Mouse (Mus musculus) E14TG2a.4 (cell line): ENCODE data around the gene Gpr157.

Source experiments
- H3K27me3 ChIP-seq: 2 replicates; pipeline ENCODE4 v1.6.1; 2014; ENCODE audit warnings: low read length, control low read depth; ENCODE audit not compliant: insufficient read depth
- H3K36me3 ChIP-seq: 2 replicates; pipeline ENCODE4 v1.6.1; 2014; ENCODE audit warnings: low read length, control low read depth; ENCODE audit not compliant: insufficient read depth
- H3K4me1 ChIP-seq: replicated peaks from 2 replicates; pipeline ENCODE4 v1.6.1; 2014; ENCODE audit warnings: low read depth, low read length, control low read depth
- H3K4me3 ChIP-seq: replicated peaks from 2 replicates; pipeline ENCODE4 v1.5.1; 2014; ENCODE audit warnings: mild to moderate bottlenecking, low read length
- H3K9me3 ChIP-seq: 2 replicates; pipeline ENCODE4 v1.6.1; 2014; ENCODE audit warnings: low read length, control low read depth
- CTCF ChIP-seq: conservative IDR thresholded peaks from 2 replicates; pipeline ENCODE4 v1.5.1; 2014; ENCODE audit warnings: low read length
- NANOG ChIP-seq: IDR thresholded peaks from 2 replicates; pipeline ENCODE4 v1.6.1; 2014; ENCODE audit warnings: borderline replicate concordance, low read length, mixed read lengths
- POU5F1 ChIP-seq: IDR thresholded peaks from 2 replicates; pipeline ENCODE4 v1.6.1; 2014; ENCODE audit warnings: low read length, borderline replicate concordance

The Gpr157 gene

DNA sequence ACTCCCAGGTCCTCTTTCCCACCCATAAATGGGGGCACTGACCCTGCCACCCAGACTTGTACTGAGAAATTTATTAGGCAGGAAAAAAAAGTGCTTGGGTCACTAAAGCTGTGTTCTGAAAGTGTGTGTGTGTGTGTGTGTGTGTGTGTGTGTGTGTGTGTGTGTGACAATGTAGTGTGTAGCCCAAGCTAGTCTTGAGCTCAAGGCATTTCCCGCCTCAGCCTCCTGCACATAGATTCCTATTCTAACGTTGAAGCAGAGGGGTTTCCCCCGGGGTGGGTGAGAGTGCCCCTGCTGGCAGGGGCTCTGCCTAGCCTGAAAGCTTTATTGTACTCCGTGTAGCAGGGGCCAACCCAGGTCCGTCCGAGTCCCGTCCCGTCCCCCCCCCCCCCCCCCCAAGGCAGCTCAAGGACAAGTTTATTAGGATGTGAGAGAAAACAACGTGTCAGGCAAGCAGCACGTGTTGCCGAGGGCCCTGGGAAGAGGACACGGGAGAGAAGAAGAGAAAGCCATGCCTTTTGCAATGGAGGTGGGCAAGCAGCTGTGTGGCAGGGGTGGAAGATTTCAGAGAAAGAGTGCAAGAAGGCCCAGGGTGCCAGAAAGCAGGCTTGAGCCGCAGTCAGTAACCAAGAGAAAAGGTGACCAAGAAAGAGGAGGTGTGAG lies 37.5 kb upstream of the Gpr157 start:
- H3K4me1 ChIP-seq = peaks cover 58% of the 10 kb centered on the region
- H3K4me3 ChIP-seq = peak overlapping the region; percentile 86
- H3K9me3 ChIP-seq = no peaks in the 10 kb centered on the region
- peaks cover 62% of the 10 kb centered on the region for H3K36me3 ChIP-seq
- no peak for TF ChIP-seq NANOG
- TF ChIP-seq CTCF = peak; percentile 17; the same call in 1 of the 2 replicates
- peaks cover 44% of the 10 kb centered on the region for H3K27me3 ChIP-seq

- H3K9me3 ChIP-seq = no peaks in the 10 kb centered on the region
- TF ChIP-seq CTCF = no peak
- no peak for TF ChIP-seq NANOG
- no peak for TF ChIP-seq POU5F1
- H3K4me3 ChIP-seq = peak overlapping the region; percentile 86
- H3K36me3 ChIP-seq = peaks cover 64% of the 10 kb centered on the region
- H3K27me3 ChIP-seq = peaks cover 27% of the 10 kb centered on the region
- H3K4me1 ChIP-seq = peaks cover 69% of the 10 kb centered on the region
Observed at GRCm38 (mm10) chr4:150051514-150051913, 35.7 kb upstream of the Gpr157 start.

DNA sequence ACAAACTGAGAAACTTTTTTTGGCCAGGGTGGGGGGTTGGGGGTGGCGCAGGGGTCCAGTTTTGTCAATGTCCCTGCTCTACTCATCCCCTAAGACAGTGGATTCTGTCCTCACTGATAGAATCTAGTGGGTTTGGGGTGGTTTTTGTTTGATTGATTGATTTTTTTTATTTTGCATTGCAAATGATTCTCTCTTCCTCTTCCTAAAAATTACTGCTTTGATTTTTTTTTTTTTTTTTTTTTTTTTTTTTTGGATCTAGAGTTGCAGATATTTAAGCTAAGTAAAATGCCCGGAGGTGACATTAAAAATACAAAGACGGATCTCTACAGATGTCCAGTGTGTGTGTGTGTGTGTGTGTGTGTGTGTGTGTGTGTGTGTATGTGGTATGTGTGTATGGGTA lies 34.8 kb upstream of the Gpr157 start:
- Histone ChIP-seq H3K36me3 (peaks cover 73% of the 10 kb centered on the region), H3K27me3 (peaks cover 25% of the 10 kb centered on the region), H3K4me3 (no peak overlapping the region), H3K4me1 (peaks cover 74% of the 10 kb centered on the region), H3K9me3 (no peaks in the 10 kb centered on the region)
- TF ChIP-seq POU5F1 (no peak), NANOG (no peak), CTCF (no peak)

DNA sequence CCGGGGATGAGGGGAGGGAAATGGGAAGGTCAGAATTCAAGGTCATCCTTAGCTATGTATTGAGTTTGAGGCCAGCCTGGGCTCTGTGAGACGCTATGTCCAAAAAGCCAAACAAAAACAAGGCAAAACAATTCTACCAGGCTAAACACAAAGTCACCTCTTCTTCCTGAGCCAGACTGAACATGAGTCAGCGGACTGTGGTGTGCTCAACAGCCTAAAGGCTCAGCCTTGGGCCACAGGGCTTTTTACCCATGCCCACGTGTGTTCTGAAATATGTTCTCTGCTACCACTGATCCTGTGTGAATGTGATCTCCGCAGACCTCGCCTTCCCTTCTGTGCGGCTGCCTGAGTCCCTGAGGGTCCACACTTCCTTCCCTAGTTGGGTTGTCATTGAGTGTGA lies 31.0 kb upstream of the Gpr157 start:
- TF ChIP-seq NANOG (no peak), POU5F1 (no peak), CTCF (no peak)
- H3K4me3 ChIP-seq = no peak overlapping the region

DNA sequence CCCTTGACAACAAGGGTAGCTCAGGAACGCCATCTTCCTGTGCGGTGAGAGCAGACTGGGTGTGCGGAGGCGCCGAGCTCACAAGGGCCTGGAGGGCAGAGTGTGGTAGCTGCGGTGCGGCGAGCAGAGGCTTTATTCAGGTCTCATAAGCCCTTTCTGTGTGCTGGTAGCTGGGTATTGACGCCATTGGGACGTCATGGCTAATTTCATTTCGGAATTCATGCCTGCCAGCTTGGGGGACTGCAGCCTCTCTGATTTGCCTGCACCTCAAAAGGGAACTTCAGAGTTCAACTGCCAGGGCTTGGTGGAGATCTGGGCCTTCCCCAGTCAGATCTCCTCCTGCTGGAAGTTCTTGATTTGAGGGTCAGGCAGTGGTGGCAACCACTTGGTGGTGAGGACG lies 29.4 kb upstream of the Gpr157 start:
- TF ChIP-seq NANOG (no peak), CTCF (no peak), POU5F1 (no peak)
- no peaks in the 10 kb centered on the region for H3K9me3 ChIP-seq

More for the DNA sequence above, 31.0 kb upstream of the Gpr157 start:
- H3K27me3 ChIP-seq = no peaks in the 10 kb centered on the region
- H3K4me1 ChIP-seq = peaks cover 75% of the 10 kb centered on the region
- H3K36me3 ChIP-seq = peaks cover 95% of the 10 kb centered on the region
- H3K9me3 ChIP-seq = no peaks in the 10 kb centered on the region

DNA sequence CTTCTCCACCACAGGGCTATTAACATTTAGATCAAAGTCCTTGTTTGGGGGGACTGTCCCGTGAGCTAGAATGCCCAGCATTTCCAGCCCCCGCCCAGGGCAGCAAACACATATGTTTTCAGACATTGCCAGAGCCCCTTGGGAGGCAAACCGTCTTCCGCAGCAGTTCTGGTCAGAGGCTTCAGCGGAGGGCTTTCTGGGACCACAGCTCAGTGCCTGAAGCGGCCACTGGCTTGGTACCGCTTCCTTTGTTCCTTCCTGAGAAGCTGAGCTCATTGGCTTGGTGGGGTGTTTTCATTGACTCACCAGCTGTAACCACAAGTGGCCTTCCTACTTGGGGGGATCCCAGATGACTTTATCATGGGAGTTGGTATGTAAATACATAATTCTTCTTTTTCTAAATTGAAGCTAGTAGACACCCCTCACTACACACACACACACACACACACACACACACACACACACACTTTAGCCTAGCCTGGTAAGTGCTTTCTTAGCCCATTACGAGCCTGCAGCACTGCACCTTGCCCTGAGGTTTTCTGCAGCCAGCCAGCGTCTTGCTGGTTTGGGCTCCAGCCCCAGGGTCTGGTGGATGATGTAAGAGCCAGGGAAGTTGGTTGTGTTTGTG lies 27.2 kb upstream of the Gpr157 start:
- peaks cover 68% of the 10 kb centered on the region for H3K4me1 ChIP-seq
- no peak for TF ChIP-seq NANOG
- no peak for TF ChIP-seq POU5F1
- TF ChIP-seq CTCF = no peak
- peaks cover 99% of the 10 kb centered on the region for H3K36me3 ChIP-seq
- no peak overlapping the region for H3K4me3 ChIP-seq
- H3K27me3 ChIP-seq = no peaks in the 10 kb centered on the region
- no peaks in the 10 kb centered on the region for H3K9me3 ChIP-seq

More for the DNA sequence above, 29.4 kb upstream of the Gpr157 start:
- Histone ChIP-seq H3K4me1 (peaks cover 80% of the 10 kb centered on the region), H3K4me3 (no peak overlapping the region), H3K27me3 (no peaks in the 10 kb centered on the region), H3K36me3 (peaks cover 99% of the 10 kb centered on the region)

DNA sequence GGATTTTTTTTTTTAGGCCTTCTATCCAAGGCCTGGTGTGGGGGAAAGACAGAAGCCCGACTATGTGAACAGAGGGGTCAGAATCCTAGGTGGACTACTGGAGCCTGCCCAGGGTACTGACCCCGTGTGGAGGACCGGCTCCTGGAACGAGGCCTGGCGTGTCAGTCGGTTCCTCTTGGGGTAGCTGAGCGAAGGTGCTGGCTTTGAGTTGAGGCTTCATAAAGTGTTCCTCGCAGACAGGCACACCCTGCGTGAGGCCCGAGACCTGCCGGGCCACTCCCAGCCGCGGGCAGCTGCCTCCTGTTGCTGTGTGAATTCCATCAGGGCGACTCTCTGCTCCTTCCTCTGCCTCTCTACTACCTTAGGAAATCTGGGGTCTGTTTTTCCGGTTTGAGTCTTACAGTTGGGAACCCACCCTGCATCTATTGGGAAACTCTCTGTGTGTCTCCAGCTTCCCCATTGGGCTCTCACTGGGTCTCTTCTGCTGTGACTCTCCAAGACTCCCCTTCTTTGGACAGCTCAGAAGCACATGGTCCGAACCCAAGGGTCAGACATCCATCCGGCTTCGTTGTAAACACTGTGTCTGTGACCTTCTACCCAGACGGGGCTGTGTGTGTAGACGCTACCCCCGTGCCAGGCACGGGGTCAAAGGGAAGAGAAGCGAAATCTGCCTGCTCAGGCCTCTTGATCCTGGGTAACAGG lies 26.5 kb upstream of the Gpr157 start:
- H3K4me3 ChIP-seq = 0 out of 2 replicates have a peak overlapping the region, but pooled peaks have one; percentile 13
- peaks cover 99% of the 10 kb centered on the region for H3K36me3 ChIP-seq
- TF ChIP-seq POU5F1 (no peak), NANOG (no peak), CTCF (no peak)
- no peaks in the 10 kb centered on the region for H3K9me3 ChIP-seq
- H3K4me1 ChIP-seq = peaks cover 69% of the 10 kb centered on the region
- no peaks in the 10 kb centered on the region for H3K27me3 ChIP-seq

- TF ChIP-seq CTCF (no peak), NANOG (no peak), POU5F1 (no peak)
Observed at GRCm38 (mm10) chr4:150061432-150062225, 25.5 kb upstream of the Gpr157 start.

More at GRCm38 (mm10) chr4:150061432-150062225, 25.5 kb upstream of the Gpr157 start:
- Histone ChIP-seq H3K27me3 (no peaks in the 10 kb centered on the region), H3K4me1 (peaks cover 69% of the 10 kb centered on the region), H3K4me3 (no peak overlapping the region), H3K9me3 (no peaks in the 10 kb centered on the region), H3K36me3 (peaks cover 97% of the 10 kb centered on the region)
